Mouse (Mus musculus): ENCODE data around the gene Scube1.

Scube1 gene

GRCm38 (mm10) chr15:83724886-83725269 is at the start of gene Scube1:
Gene Scube1, minus strand, starts transcription at chr15:83725021.
- ATAC-seq (ENCODE audit: insufficient number of reproducible peaks, low FRiP score, low TSS enrichment): no peak

GRCm38 (mm10) chr15:83772953-83773352 is 48.1 kb upstream of the Scube1 start:
- ATAC-seq (ENCODE audit: insufficient number of reproducible peaks, low FRiP score, low TSS enrichment): no peak

- no peak for ATAC-seq (ENCODE audit: insufficient number of reproducible peaks, low FRiP score, low TSS enrichment)
These were observed 47.6 kb upstream of the Scube1 start for GRCm38 (mm10) chr15:83772460-83772859.

GRCm38 (mm10) chr15:83771346-83772053 is 46.7 kb upstream of the Scube1 start:
- 0 out of 2 replicates have a peak, but pooled peaks have one; percentile 40 for ATAC-seq (ENCODE audit: insufficient number of reproducible peaks, low FRiP score, low TSS enrichment)

- ATAC-seq (ENCODE audit: insufficient number of reproducible peaks, low FRiP score, low TSS enrichment): no peak
These were observed 40.7 kb upstream of the Scube1 start for GRCm38 (mm10) chr15:83765388-83766029.

GRCm38 (mm10) chr15:83761512-83761911 is 36.7 kb upstream of the Scube1 start:
- no peak for ATAC-seq (ENCODE audit: insufficient number of reproducible peaks, low FRiP score, low TSS enrichment)

- ATAC-seq (ENCODE audit: insufficient number of reproducible peaks, low FRiP score, low TSS enrichment): no peak
These were observed 35.9 kb upstream of the Scube1 start for GRCm38 (mm10) chr15:83760683-83761082.

- ATAC-seq (ENCODE audit: insufficient number of reproducible peaks, low FRiP score, low TSS enrichment): no peak
These were observed 34.1 kb upstream of the Scube1 start for GRCm38 (mm10) chr15:83758958-83759357.

- ATAC-seq (ENCODE audit: insufficient number of reproducible peaks, low FRiP score, low TSS enrichment): no peak
These were observed 31.9 kb upstream of the Scube1 start for GRCm38 (mm10) chr15:83756742-83757141.

GRCm38 (mm10) chr15:83749436-83749835 is 24.6 kb upstream of the Scube1 start:
- no peak for ATAC-seq (ENCODE audit: insufficient number of reproducible peaks, low FRiP score, low TSS enrichment)

GRCm38 (mm10) chr15:83748986-83749385 is 24.2 kb upstream of the Scube1 start:
- ATAC-seq (ENCODE audit: insufficient number of reproducible peaks, low FRiP score, low TSS enrichment): no peak

- ATAC-seq (ENCODE audit: insufficient number of reproducible peaks, low FRiP score, low TSS enrichment): no peak
These were observed 21.5 kb upstream of the Scube1 start for GRCm38 (mm10) chr15:83746311-83746710.

GRCm38 (mm10) chr15:83742018-83742417 is 17.2 kb upstream of the Scube1 start:
- no peak for ATAC-seq (ENCODE audit: insufficient number of reproducible peaks, low FRiP score, low TSS enrichment)

- ATAC-seq (ENCODE audit: insufficient number of reproducible peaks, low FRiP score, low TSS enrichment): no peak
These were observed 16.0 kb upstream of the Scube1 start for GRCm38 (mm10) chr15:83740676-83741422.

- no peak for ATAC-seq (ENCODE audit: insufficient number of reproducible peaks, low FRiP score, low TSS enrichment)
These were observed 2.8 kb upstream of the Scube1 start for GRCm38 (mm10) chr15:83727626-83728025.

- ATAC-seq (ENCODE audit: insufficient number of reproducible peaks, low FRiP score, low TSS enrichment): no peak
These were observed 1.9 kb upstream of the Scube1 start for GRCm38 (mm10) chr15:83726741-83727140.

GRCm38 (mm10) chr15:83725556-83726200 is 857 bp upstream of the Scube1 start:
- ATAC-seq (ENCODE audit: insufficient number of reproducible peaks, low FRiP score, low TSS enrichment): no peak

GRCm38 (mm10) chr15:83724160-83724885 is 498 bp downstream of the Scube1 start:
- ATAC-seq (ENCODE audit: insufficient number of reproducible peaks, low FRiP score, low TSS enrichment): no peak

- ATAC-seq (ENCODE audit: insufficient number of reproducible peaks, low FRiP score, low TSS enrichment): no peak
These were observed 9.1 kb downstream of the Scube1 start for GRCm38 (mm10) chr15:83715582-83716228.

GRCm38 (mm10) chr15:83712798-83713197 is 12.0 kb downstream of the Scube1 start:
- ATAC-seq (ENCODE audit: insufficient number of reproducible peaks, low FRiP score, low TSS enrichment): no peak
